Mouse (Mus musculus): Measurements from ENCODE around the gene Larp1b. TPM values are rescaled to one million over a fixed set of nuclear protein-coding genes. Genes with fewer than 3 reads are reported as not detected.

Larp1b gene
- polyA plus RNA-seq, 1 experiment from 2014 or later: 9.8 TPM

DNA sequence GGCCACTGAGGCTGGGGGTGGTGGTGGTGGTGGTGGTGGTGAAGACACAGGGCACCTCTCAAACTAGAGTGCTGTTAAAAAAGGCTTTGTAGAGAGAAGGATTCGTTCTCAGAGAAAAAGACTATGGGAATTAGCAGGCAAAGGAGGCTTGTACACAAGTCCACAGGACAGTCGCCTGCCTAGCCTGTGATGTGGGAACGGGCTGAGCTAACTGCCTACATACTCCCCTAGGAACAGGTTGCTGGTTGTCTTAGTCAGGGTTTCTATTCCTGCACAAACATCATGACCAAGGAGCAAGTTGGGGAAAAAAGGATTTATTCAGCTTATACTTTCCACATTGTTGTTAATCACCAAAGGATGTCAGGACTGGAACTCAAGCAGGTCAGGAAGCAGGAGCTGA, 109.6 kb downstream of the Larp1b start:
- H3K36me3 ChIP-seq (ENCODE audit: control insufficient read depth, insufficient read depth, low read length): no peaks in the 10 kb centered on the region

GRCm38 (mm10) chr3:41061831-41062565, 112.4 kb downstream of the Larp1b start:
- Histone ChIP-seq H3K36me3 (ENCODE audit: control insufficient read depth, insufficient read depth, low read length) (no peaks in the 10 kb centered on the region), H3K4me2 (no peak overlapping the region), H3K9ac (ENCODE audit: low read depth, low read length) (no peak overlapping the region), H3K9me3 (replicated peaks; ENCODE audit: control insufficient read depth, low read length) (no peaks in the 10 kb centered on the region), H3K27ac (ENCODE audit: low read depth, low read length) (no peak overlapping the region), H3K4me1 (ENCODE audit: control insufficient read depth, insufficient read depth, low read length) (no peaks in the 10 kb centered on the region), H3K4me3 (ENCODE audit: low read depth, low read length) (no peak overlapping the region), H3K27me3 (ENCODE audit: control insufficient read depth, insufficient read depth, low read length) (no peaks in the 10 kb centered on the region)
- no peak for ATAC-seq (replicated peaks; ENCODE audit: insufficient number of reproducible peaks, low FRiP score, low TSS enrichment)
- 91% methylated on average over 3 of the region's 3 CpGs for WGBS (ENCODE audit: insufficient replicate concordance)

More for the DNA sequence above, 109.6 kb downstream of the Larp1b start:
- Histone ChIP-seq H3K4me3 (ENCODE audit: low read depth, low read length) (no peak overlapping the region), H3K9ac (ENCODE audit: low read depth, low read length) (no peak overlapping the region), H3K27ac (ENCODE audit: low read depth, low read length) (no peak overlapping the region), H3K9me3 (replicated peaks; ENCODE audit: control insufficient read depth, low read length) (0 out of 2 replicates have a peak, but pooled peaks cover 2% of the 10 kb centered on the region), H3K4me1 (ENCODE audit: control insufficient read depth, insufficient read depth, low read length) (no peaks in the 10 kb centered on the region), H3K4me2 (no peak overlapping the region), H3K27me3 (ENCODE audit: control insufficient read depth, insufficient read depth, low read length) (no peaks in the 10 kb centered on the region)
- no peak for ATAC-seq (replicated peaks; ENCODE audit: insufficient number of reproducible peaks, low FRiP score, low TSS enrichment)
- whole genome bisulfite sequencing (ENCODE audit: insufficient replicate concordance): 80% methylated on average over 3 of the region's 3 CpGs

- 90% methylated on average over 2 of the region's 2 CpGs for WGBS (ENCODE audit: insufficient replicate concordance)
- no peaks in the 10 kb centered on the region for H3K27me3 ChIP-seq (ENCODE audit: control insufficient read depth, insufficient read depth, low read length)
- H3K4me3 ChIP-seq (ENCODE audit: low read depth, low read length): no peak overlapping the region
- H3K4me1 ChIP-seq (ENCODE audit: control insufficient read depth, insufficient read depth, low read length): no peaks in the 10 kb centered on the region
- H3K9ac ChIP-seq (ENCODE audit: low read depth, low read length): no peak overlapping the region
- no peaks in the 10 kb centered on the region for H3K9me3 ChIP-seq (replicated peaks; ENCODE audit: control insufficient read depth, low read length)
- H3K4me2 ChIP-seq: no peak overlapping the region
- ATAC-seq (replicated peaks; ENCODE audit: insufficient number of reproducible peaks, low FRiP score, low TSS enrichment): no peak
- peaks cover 4% of the 10 kb centered on the region; the same call in 1 of the 2 replicates for H3K36me3 ChIP-seq (ENCODE audit: control insufficient read depth, insufficient read depth, low read length)
- H3K27ac ChIP-seq (ENCODE audit: low read depth, low read length): no peak overlapping the region
Measured at GRCm38 (mm10) chr3:41062758-41063157, 113.1 kb downstream of the Larp1b start.

- no peak overlapping the region for H3K4me3 ChIP-seq (ENCODE audit: low read depth, low read length)
- ATAC-seq (replicated peaks; ENCODE audit: insufficient number of reproducible peaks, low FRiP score, low TSS enrichment): no peak
- no peaks in the 10 kb centered on the region for H3K4me1 ChIP-seq (ENCODE audit: control insufficient read depth, insufficient read depth, low read length)
- no peaks in the 10 kb centered on the region for H3K27me3 ChIP-seq (ENCODE audit: control insufficient read depth, insufficient read depth, low read length)
- 82% methylated on average over 2 of the region's 2 CpGs for whole genome bisulfite sequencing (ENCODE audit: insufficient replicate concordance)
- no peak overlapping the region for H3K9ac ChIP-seq (ENCODE audit: low read depth, low read length)
- H3K4me2 ChIP-seq: no peak overlapping the region
- no peaks in the 10 kb centered on the region for H3K9me3 ChIP-seq (replicated peaks; ENCODE audit: control insufficient read depth, low read length)
- peaks cover 4% of the 10 kb centered on the region; the same call in 1 of the 2 replicates for H3K36me3 ChIP-seq (ENCODE audit: control insufficient read depth, insufficient read depth, low read length)
- no peak overlapping the region for H3K27ac ChIP-seq (ENCODE audit: low read depth, low read length)
Measured at GRCm38 (mm10) chr3:41065320-41065719, 115.7 kb downstream of the Larp1b start.

DNA sequence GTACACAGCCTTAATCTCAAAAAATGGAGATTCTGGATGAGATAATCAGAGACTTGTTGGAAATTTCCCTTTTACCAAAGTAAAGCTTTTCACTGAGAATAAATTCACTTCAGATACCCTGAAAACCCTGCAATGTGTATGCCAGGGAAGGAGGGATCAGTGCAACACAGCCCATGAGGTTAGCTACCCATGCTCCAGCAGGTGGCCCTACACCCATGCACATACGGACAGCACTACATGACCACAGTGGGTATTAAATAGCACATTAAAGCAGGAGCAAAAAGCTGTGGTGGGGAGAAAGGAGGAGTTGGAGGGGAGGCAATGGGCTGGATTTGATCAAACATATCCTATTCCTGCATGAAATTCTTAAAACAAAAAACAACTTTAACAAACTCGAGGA, 120.9 kb downstream of the Larp1b start:
- Histone ChIP-seq H3K27ac (ENCODE audit: low read depth, low read length) (no peak overlapping the region), H3K9me3 (replicated peaks; ENCODE audit: control insufficient read depth, low read length) (no peaks in the 10 kb centered on the region), H3K4me2 (no peak overlapping the region), H3K27me3 (ENCODE audit: control insufficient read depth, insufficient read depth, low read length) (no peaks in the 10 kb centered on the region), H3K4me1 (ENCODE audit: control insufficient read depth, insufficient read depth, low read length) (no peaks in the 10 kb centered on the region), H3K4me3 (ENCODE audit: low read depth, low read length) (no peak overlapping the region), H3K9ac (ENCODE audit: low read depth, low read length) (no peak overlapping the region), H3K36me3 (ENCODE audit: control insufficient read depth, insufficient read depth, low read length) (peaks cover 4% of the 10 kb centered on the region; the same call in 1 of the 2 replicates)
- 70% methylated on average over 2 of the region's 2 CpGs for WGBS (ENCODE audit: insufficient replicate concordance)
- ATAC-seq (replicated peaks; ENCODE audit: insufficient number of reproducible peaks, low FRiP score, low TSS enrichment): no peak

DNA sequence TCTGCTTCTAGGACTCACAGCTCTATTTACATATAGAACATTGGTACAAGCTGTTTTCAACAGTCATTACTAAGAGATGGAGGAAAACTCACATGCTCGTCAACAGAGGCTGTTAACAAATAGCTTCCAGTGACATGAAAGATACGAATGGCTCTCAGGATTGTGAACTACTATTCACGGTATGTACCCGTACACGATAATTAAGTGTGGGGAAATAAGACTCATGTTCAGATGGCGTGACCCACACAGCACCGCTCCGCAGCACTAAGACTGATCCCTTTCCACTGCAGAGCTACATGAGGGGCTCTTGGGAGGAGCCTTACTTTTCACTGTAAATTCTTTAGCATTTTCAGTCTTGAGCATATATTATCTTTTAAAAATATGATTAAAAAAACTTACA, 125.7 kb downstream of the Larp1b start:
- Histone ChIP-seq H3K27me3 (ENCODE audit: control insufficient read depth, insufficient read depth, low read length) (no peaks in the 10 kb centered on the region), H3K27ac (ENCODE audit: low read depth, low read length) (no peak overlapping the region), H3K36me3 (ENCODE audit: control insufficient read depth, insufficient read depth, low read length) (no peaks in the 10 kb centered on the region), H3K4me3 (ENCODE audit: low read depth, low read length) (no peak overlapping the region), H3K9ac (ENCODE audit: low read depth, low read length) (no peak overlapping the region), H3K9me3 (replicated peaks; ENCODE audit: control insufficient read depth, low read length) (no peaks in the 10 kb centered on the region), H3K4me2 (no peak overlapping the region), H3K4me1 (ENCODE audit: control insufficient read depth, insufficient read depth, low read length) (0 out of 2 replicates have a peak, but pooled peaks cover 2% of the 10 kb centered on the region)
- no peak for ATAC-seq (replicated peaks; ENCODE audit: insufficient number of reproducible peaks, low FRiP score, low TSS enrichment)
- 82% methylated on average over 8 of the region's 8 CpGs for WGBS (ENCODE audit: insufficient replicate concordance)

GRCm38 (mm10) chr3:41078673-41079072, 129.0 kb downstream of the Larp1b start:
- H3K9ac ChIP-seq (ENCODE audit: low read depth, low read length): no peak overlapping the region
- H3K4me2 ChIP-seq: no peak overlapping the region
- H3K4me3 ChIP-seq (ENCODE audit: low read depth, low read length): no peak overlapping the region
- H3K27ac ChIP-seq (ENCODE audit: low read depth, low read length): no peak overlapping the region
- H3K27me3 ChIP-seq (ENCODE audit: control insufficient read depth, insufficient read depth, low read length): no peaks in the 10 kb centered on the region
- WGBS (ENCODE audit: insufficient replicate concordance): 96% methylated on average over 2 of the region's 2 CpGs
- ATAC-seq (replicated peaks; ENCODE audit: insufficient number of reproducible peaks, low FRiP score, low TSS enrichment): no peak
- no peaks in the 10 kb centered on the region for H3K36me3 ChIP-seq (ENCODE audit: control insufficient read depth, insufficient read depth, low read length)
- peaks cover 11% of the 10 kb centered on the region for H3K4me1 ChIP-seq (ENCODE audit: control insufficient read depth, insufficient read depth, low read length)
- no peaks in the 10 kb centered on the region for H3K9me3 ChIP-seq (replicated peaks; ENCODE audit: control insufficient read depth, low read length)

GRCm38 (mm10) chr3:41080724-41081123, 131.1 kb downstream of the Larp1b start:
- H3K27me3 ChIP-seq (ENCODE audit: control insufficient read depth, insufficient read depth, low read length): no peaks in the 10 kb centered on the region
- no peaks in the 10 kb centered on the region for H3K36me3 ChIP-seq (ENCODE audit: control insufficient read depth, insufficient read depth, low read length)
- H3K27ac ChIP-seq (ENCODE audit: low read depth, low read length): no peak overlapping the region
- 30% methylated on average over 3 of the region's 3 CpGs for WGBS (ENCODE audit: insufficient replicate concordance)
- no peaks in the 10 kb centered on the region for H3K9me3 ChIP-seq (replicated peaks; ENCODE audit: control insufficient read depth, low read length)
- no peak overlapping the region for H3K9ac ChIP-seq (ENCODE audit: low read depth, low read length)
- H3K4me2 ChIP-seq: peak overlapping the region; percentile 86
- H3K4me1 ChIP-seq (ENCODE audit: control insufficient read depth, insufficient read depth, low read length): peaks cover 11% of the 10 kb centered on the region
- peak overlapping the region; percentile 96 for H3K4me3 ChIP-seq (ENCODE audit: low read depth, low read length)
- no peak for ATAC-seq (replicated peaks; ENCODE audit: insufficient number of reproducible peaks, low FRiP score, low TSS enrichment)
